Mouse (Mus musculus) naive thymus-derived CD4-positive, alpha-beta T cell, adult 2 months (primary cell): ENCODE results near the gene Grb2.

Experiments used
- DNase-seq: peaks from one replicate; pipeline ENCODE4 v3.0.0-alpha.2; 2011; ENCODE audit warnings: low read depth

Grb2 gene

GRCm38 (mm10) chr11:115644308-115644707 is 64.1 kb downstream of the Grb2 start:
- DNase-seq, result no peak

- DNase-seq, result peak; percentile 63
Observed at GRCm38 (mm10) chr11:115643265-115643664, 65.1 kb downstream of the Grb2 start.

DNA sequence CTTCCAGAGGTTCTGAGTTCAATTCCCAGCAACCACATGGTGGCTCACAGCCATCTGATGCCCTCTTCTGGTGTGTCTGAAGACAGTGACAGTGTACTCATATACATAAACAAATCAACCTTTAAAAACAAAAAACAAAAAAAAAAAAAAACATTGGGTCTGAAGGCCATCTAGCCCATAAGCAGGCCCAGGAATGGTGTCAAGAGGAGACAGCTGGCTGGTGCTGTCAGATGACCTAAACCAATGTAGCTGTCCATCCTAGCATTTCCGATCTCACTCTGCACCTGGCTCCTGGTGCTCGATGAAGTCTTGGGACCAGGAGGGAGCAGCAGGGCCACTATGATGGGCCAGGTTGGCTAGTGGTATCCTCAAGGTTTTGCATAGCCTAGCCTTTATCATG is 65.7 kb downstream of the Grb2 start:
- DNase-seq, result no peak

GRCm38 (mm10) chr11:115641664-115642036 is 66.7 kb downstream of the Grb2 start:
- no peak for DNase-seq

DNA sequence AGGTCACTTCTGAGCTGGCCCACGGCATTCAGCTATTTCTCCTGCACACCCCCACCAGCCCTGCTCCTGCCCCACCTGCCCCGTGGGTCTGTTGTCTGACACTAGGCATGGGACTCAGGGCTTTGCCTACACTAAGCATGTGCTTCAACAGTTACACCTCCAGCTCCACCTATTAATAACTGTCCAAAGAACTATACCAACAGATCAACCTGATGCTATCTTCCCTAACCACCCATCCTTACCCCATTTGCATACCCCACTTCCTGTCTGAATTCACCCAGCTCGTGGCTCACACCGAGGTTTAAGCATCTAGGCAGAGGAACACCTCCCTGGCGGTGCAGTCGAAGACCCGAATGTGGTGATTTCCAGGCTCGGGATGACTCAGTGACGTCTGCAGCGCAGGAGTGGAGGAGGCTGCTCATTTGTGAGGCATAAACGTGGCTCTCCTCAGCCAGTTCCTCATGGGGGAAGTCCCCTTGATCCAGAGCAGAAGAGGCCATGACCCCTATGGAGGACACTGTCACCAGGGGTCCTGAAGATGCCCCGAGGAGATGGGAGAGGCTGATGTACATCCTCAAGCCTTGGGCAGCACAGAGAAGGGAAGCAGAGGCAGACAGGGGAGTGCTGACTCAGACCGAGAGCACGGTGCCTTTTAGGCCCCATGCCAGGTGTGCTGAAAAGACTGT is 67.3 kb downstream of the Grb2 start:
- peak; percentile 83 for DNase-seq

- no peak for DNase-seq
Observed at GRCm38 (mm10) chr11:115640311-115640828, 68.0 kb downstream of the Grb2 start.

- DNase-seq, result no peak
Observed at GRCm38 (mm10) chr11:115639540-115639939, 68.9 kb downstream of the Grb2 start.

DNA sequence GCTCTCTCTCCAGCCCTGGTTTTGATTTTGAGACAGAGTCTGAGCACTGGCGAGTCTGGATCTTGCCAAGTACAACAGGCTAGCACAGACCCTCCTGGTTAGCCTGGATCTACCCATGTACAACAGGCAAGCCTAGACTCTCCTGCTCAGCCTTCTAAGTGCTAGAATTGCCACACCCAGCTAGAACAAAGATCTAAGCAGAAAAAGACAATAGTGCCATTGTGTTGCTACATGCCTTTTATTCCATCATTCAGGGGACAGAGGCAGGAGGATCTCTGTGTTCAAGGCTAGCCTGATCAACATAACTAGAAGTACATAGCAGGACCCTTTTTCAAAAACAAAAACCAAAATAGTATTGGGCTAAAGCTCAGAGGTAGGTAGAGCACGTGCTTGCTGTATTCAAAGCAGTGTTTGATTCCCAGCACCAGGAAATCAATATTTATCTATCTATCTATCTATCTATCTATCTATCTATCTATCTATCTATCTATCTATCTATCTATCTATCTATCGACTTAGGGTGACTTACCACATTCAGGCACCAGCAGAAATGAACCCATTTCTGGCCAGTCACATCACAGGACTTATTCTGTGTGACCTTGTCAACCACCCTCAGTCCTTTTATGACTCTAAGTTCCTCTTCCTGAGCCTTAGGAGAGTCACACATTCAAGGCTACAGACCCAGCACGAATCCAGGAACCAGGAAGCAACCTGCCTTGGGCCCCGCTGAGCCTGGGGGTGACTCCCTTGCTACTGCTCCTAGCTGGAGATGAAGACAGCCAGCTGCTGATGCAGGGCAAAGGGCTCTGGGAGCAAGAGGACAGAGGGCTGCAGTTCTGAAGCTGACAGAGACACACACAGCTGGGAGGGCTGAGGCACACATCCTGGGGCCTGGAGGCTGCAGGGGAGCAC is 69.6 kb downstream of the Grb2 start:
- no peak for DNase-seq

GRCm38 (mm10) chr11:115636960-115637359 is 71.4 kb downstream of the Grb2 start:
- no peak for DNase-seq

- DNase-seq, result no peak
Observed at GRCm38 (mm10) chr11:115635484-115635883, 72.9 kb downstream of the Grb2 start.

GRCm38 (mm10) chr11:115635041-115635440 is 73.4 kb downstream of the Grb2 start:
- no peak for DNase-seq

DNA sequence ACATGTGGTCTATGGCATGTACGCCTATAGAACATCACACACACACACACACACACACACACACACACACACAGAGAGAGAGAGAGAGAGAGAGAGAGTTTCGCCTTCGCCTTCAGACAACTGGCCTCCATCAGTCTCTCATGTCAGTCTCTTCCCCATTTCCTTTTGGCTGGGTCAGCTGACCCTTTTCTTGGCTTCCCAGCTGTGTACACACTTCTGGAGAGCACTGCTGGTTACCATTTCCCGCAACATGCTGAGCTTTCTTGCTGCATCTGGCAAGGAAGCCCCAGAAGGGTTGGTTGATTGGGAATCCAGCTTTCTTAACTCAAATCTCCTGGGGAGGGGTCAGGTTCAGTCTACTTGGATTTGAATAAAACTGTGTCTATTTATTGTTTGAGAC is 74.3 kb downstream of the Grb2 start:
- DNase-seq, result no peak

- DNase-seq, result no peak
Observed at GRCm38 (mm10) chr11:115632862-115633261, 75.5 kb downstream of the Grb2 start.

- no peak for DNase-seq
Observed at GRCm38 (mm10) chr11:115632247-115632646, 76.2 kb downstream of the Grb2 start.

DNA sequence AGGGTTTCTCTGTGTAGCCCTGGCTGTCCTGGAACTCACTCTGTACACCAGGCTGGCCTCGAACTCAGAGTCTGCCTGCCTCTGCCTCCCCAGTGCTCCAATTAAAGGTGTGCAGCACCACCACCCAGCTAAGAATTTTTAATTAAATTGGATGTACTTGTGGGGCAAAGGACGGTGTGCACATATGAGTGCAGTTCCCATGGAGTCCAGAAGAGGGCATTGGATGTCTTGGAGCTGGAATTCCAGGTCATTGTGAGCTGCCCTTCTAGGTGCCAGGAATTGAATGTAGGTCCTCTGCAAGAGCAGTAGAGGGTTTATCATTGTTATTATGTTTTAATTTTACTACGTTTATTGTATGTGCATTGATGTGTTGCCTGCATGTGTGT is 76.9 kb downstream of the Grb2 start:
- DNase-seq, result peak; percentile 52

- DNase-seq, result peak; percentile 58
Observed at GRCm38 (mm10) chr11:115630532-115631504, 77.6 kb downstream of the Grb2 start.

DNA sequence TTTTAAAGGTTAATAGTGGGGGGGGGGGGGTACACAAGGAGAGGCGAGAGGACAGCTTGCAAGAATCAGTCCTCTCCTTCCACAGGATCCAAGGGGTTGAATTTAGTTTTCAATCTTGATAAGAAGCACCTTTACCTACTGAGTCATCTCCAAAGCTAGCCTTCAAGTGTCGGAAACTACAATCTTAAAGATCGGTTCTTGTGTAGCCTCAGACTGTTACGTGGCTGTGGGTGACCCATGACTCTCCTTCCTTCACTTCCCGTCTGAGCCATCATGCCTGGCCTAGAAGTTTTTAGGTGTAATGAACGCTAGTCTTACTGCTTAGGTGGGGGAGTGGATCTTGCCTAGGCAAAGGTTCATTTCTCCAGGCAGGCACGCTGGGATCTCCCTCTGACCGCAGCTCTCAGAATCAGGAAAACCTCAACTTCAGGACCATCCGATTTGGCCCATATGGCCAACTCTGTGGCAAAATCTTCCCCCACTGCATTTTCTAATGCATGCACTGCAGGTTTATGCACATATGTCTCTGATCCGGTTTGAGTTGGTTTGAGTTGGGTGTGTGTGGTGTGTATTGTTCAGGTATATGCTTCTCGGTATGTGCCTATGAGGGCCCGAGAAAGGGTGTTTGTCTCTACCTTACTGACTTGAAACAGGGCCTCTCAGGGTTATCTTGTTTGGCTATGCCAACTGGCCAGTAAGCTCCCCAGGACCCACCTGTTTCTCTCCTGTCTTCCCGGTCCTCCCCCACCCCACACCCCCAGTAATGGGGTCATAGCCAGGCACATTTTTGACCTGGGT is 78.5 kb downstream of the Grb2 start:
- DNase-seq, result no peak

DNA sequence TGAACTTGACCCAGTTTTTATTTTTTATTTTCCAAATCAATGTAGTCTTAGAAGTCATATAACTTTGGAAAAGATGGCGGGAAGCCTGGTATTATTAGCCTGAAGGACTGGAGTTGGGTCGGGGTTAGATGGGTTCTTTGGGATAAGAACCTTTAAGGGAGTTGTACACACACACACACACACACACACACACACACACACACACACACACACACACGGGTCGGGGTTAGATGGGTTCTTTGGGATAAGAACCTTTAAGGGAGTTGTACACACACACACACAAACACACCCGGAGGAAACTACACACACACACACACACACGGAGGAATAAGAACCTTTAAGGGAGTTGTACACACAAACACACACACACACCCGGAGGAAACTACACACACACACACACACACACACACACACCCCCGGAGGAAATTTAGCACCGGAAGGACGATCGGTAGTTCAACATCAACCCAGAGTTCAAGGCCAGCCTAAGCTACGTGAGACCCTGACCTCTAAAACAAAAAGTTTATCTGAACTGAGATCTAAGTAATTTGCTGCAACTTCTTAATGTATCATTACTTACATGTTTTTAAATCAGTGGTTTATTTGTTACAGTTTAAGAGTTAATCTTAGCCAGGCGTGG is 79.8 kb downstream of the Grb2 start:
- DNase-seq, result no peak

- DNase-seq, result peak; percentile 99
Observed at GRCm38 (mm10) chr11:115627705-115628464, 80.5 kb downstream of the Grb2 start, which contains the start of gene Slc25a19. Slc25a19 (minus strand) TSS chr11:115628295.
